Mouse (Mus musculus) heart, embryonic 14.5 days (tissue): ENCODE results near the gene Mgat4a. TPM values are rescaled to one million over a fixed set of nuclear protein-coding genes. Genes with fewer than 3 reads are reported as not detected.

Source experiments
- ATAC-seq: fragments of 200-750 bp; cut with Nextera tagmentation; 2 replicates; pipeline ENCODE4 v1.8.0; 2017; ENCODE audit warnings: low read depth, moderate TSS enrichment; ENCODE audit not compliant: insufficient number of reproducible peaks, insufficient read depth, low FRiP score
- H3K27ac ChIP-seq, 2 experiments: fragments of 200-500 bp in 1 of 2; fragments of 300-500 bp in 1 of 2; sonication (generic) in 1 of 2; replicated peaks in 1 of 2; 2 replicates each; pipeline ENCODE4 v1.5.1; 2012 to 2014; ENCODE audit warnings: low read depth in 2 of 2, low read length in 2 of 2, control low read depth in 1 of 2, mild to moderate bottlenecking in 1 of 2, mixed read lengths in 1 of 2; ENCODE audit not compliant: control insufficient read depth in 1 of 2, insufficient read depth in 1 of 2
- H3K27me3 ChIP-seq: fragments of 300-500 bp; sonication (generic); 2 replicates; pipeline ENCODE4 v1.6.1; 2014; ENCODE audit warnings: mild to moderate bottlenecking, low read length, control low read depth; ENCODE audit not compliant: control insufficient read depth, insufficient read depth
- H3K36me3 ChIP-seq: fragments of 300-500 bp; sonication (generic); 2 replicates; pipeline ENCODE4 v1.6.1; 2014; ENCODE audit warnings: mild to moderate bottlenecking, control low read depth, low read length, mixed read lengths; ENCODE audit not compliant: control insufficient read depth, insufficient read depth
- H3K4me1 ChIP-seq, 2 experiments: fragments of 200-500 bp in 1 of 2; fragments of 300-500 bp in 1 of 2; sonication (generic) in 1 of 2; 2 replicates each; pipeline ENCODE4 v1.6.1; 2012 to 2014; ENCODE audit warnings: low read length in 2 of 2, control low read depth in 1 of 2, mixed read lengths in 1 of 2; ENCODE audit not compliant: control insufficient read depth in 2 of 2, insufficient read depth in 2 of 2
- H3K4me2 ChIP-seq: fragments of 300-500 bp; sonication (generic); 2 replicates; pipeline ENCODE4 v1.6.1; 2014; ENCODE audit warnings: mild to moderate bottlenecking, low read length
- H3K4me3 ChIP-seq, 2 experiments: fragments of 200-500 bp in 1 of 2; fragments of 300-500 bp in 1 of 2; sonication (generic) in 1 of 2; 2 replicates each; pipeline ENCODE4 v1.5.1; 2012 to 2014; ENCODE audit warnings: low read length in 2 of 2, mild to moderate bottlenecking in 2 of 2, control low read depth in 1 of 2, low read depth in 1 of 2, moderate library complexity in 1 of 2; ENCODE audit not compliant: control insufficient read depth in 1 of 2, insufficient read depth in 1 of 2
- H3K9ac ChIP-seq: fragments of 300-500 bp; sonication (generic); 2 replicates; pipeline ENCODE4 v1.6.1; 2014; ENCODE audit warnings: mild to moderate bottlenecking, low read length
- H3K9me3 ChIP-seq: fragments of 300-500 bp; sonication (generic); 2 replicates; pipeline ENCODE4 v1.6.1; 2016; ENCODE audit warnings: low read length, control low read depth; ENCODE audit not compliant: control insufficient read depth
- WGBS: fragments of 180-500 bp; shearing (Covaris S2); extraction: QIAGEN DNeasy Blood & Tissue Kit; methylation state at CpG from one replicate; pipeline ENCODE4 v1.1.7; 2014; 5-methylcytosine and 5-hydroxymethylcytosine counted together
- polyA plus RNA-seq: library from polyadenylated mRNA; unstranded; fragments of >200 nt; fragmentation: Nextera tagmentation; extraction: Ambion mirVana; gene quantifications from 2 replicates; pipeline ENCODE4 v1.2.1, GENCODE M21; 2014

Gene Mgat4a
- polyA plus RNA-seq, 1 experiment from 2014 or later: 5.8 TPM

DNA sequence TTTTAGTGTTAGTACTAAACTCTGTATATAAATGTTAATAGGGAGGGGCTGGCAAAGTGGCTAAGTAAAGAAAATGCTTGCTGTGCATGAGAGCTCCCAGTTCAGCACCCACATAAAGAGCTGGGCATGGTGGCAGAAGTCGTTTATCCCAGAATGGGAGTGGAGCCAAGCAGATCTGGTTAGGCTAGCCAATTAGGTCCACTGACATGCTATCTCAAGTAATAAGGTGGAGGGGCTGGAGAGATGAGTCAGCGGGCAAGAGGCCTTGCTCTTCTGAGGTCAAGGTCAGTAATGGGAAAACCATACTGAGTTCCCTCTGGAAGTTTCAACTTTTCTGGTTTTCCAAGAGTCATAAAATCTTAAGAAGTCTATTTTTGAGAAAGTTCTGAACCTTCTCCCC lies 111.9 kb downstream of the Mgat4a start:
- Histone ChIP-seq H3K4me3 (peak overlapping the region; percentile 61 to 97; a peak in 3 of 4 replicates), H3K9me3 (peaks cover 5% of the 10 kb centered on the region), H3K27me3 (no peaks in the 10 kb centered on the region), H3K27ac (peak overlapping the region in 1 of 2 experiments; percentile 63; a peak in 1 of 4 replicates), H3K4me2 (peak overlapping the region; percentile 77), H3K4me1 (peaks cover 5 to 17% of the 10 kb centered on the region in 2 experiments), H3K9ac (peak overlapping the region; percentile 95), H3K36me3 (peaks cover 64% of the 10 kb centered on the region)
- ATAC-seq: no peak
- WGBS: 24% methylated on average over 2 of the region's 2 CpGs

DNA sequence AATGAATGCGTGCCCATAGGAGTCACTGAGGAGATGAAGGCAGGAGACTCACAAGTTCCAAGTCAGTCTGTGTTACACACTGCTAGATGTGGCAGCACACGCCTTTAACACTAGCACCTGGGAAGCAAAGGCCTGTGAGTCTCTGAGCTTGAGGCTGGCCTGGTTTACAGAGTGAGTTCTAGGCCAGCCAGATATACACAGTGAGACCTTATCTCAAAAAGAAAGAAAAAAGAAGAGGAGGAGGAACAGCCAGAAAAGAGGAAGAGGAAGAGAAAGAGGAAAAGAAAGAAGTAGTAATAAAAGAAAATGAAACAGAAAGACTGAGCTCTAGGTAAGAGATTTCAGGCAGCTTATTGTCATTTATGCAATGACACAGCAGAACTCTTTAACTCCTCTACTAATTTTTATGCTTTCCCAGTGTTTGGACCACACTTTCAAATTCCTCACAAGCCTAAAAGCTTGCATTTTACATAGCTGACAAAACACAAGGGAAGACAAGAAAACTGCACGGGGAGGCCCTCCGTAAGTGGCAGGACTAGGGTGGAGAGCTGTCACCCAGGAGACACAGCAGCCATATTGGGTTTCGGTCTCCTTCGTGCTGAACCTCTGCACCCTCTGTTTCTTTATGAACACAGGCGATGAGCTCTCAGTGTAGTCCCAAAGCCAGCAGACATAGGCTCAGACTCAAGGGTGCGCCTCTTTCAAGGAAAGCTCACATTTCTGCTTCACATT lies 113.5 kb downstream of the Mgat4a start:
- 95% methylated on average over 8 of the region's 8 CpGs for WGBS
- Histone ChIP-seq H3K4me1 (peaks cover 5 to 17% of the 10 kb centered on the region in 2 experiments), H3K9me3 (peaks cover 7% of the 10 kb centered on the region), H3K36me3 (peaks cover 48% of the 10 kb centered on the region), H3K9ac (no peak overlapping the region), H3K27ac (no peak overlapping the region), H3K27me3 (no peaks in the 10 kb centered on the region), H3K4me3 (no peak overlapping the region), H3K4me2 (no peak overlapping the region)
- no peak for ATAC-seq

DNA sequence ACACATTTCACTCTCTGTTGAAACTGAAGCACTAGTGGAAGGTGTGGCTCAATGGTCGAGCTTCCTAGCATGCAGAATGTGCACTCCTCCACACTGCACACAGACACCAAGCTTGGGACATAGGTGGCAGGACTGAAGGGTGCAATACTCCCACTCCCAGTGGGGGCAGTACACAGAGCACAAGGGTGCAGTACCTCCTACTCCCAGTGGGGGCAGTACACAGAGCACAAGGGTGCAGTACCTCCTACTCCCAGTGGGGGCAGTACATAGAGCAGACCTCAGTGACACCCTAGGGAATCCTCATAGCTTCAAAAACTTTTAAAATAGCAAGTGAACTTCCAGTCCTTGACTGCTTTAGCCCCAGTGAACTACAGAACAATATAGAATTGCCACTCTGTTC lies 121.4 kb downstream of the Mgat4a start:
- H3K9ac ChIP-seq: no peak overlapping the region
- no peaks in the 10 kb centered on the region for H3K27me3 ChIP-seq
- H3K36me3 ChIP-seq: peaks cover 40% of the 10 kb centered on the region
- WGBS: 85% methylated on average over 1 of the region's 1 CpGs
- H3K4me2 ChIP-seq: no peak overlapping the region
- H3K4me3 ChIP-seq: no peak overlapping the region
- no peak for ATAC-seq
- peaks cover 7% of the 10 kb centered on the region for H3K9me3 ChIP-seq
- H3K27ac ChIP-seq: no peak overlapping the region
- no peaks in the 10 kb centered on the region for H3K4me1 ChIP-seq

- no peak overlapping the region for H3K4me3 ChIP-seq
- no peaks in the 10 kb centered on the region for H3K27me3 ChIP-seq
- H3K36me3 ChIP-seq: peaks cover 34% of the 10 kb centered on the region
- 89% methylated on average over 1 of the region's 1 CpGs for WGBS
- H3K9me3 ChIP-seq: no peaks in the 10 kb centered on the region
- H3K27ac ChIP-seq: no peak overlapping the region
- H3K9ac ChIP-seq: no peak overlapping the region
- no peak overlapping the region for H3K4me2 ChIP-seq
- ATAC-seq: no peak
- H3K4me1 ChIP-seq: no peaks in the 10 kb centered on the region
These were observed 125.4 kb downstream of the Mgat4a start for GRCm38 (mm10) chr1:37415394-37415793.

- Histone ChIP-seq H3K36me3 (no peaks in the 10 kb centered on the region; the same call in 1 of the 2 replicates), H3K27ac (no peak overlapping the region), H3K9ac (no peak overlapping the region), H3K27me3 (no peaks in the 10 kb centered on the region), H3K9me3 (no peaks in the 10 kb centered on the region), H3K4me3 (no peak overlapping the region), H3K4me2 (no peak overlapping the region), H3K4me1 (peaks cover 2 to 3% of the 10 kb centered on the region in 2 experiments; a peak in 2 of 4 replicates)
- no peak for ATAC-seq
These were observed 131.2 kb downstream of the Mgat4a start for GRCm38 (mm10) chr1:37409647-37410046.

- Histone ChIP-seq H3K27me3 (no peaks in the 10 kb centered on the region), H3K27ac (no peak overlapping the region), H3K36me3 (no peaks in the 10 kb centered on the region; the same call in 1 of the 2 replicates), H3K4me2 (no peak overlapping the region), H3K9ac (no peak overlapping the region), H3K4me3 (no peak overlapping the region), H3K4me1 (peaks cover 2 to 3% of the 10 kb centered on the region in 2 experiments; a peak in 2 of 4 replicates), H3K9me3 (no peaks in the 10 kb centered on the region)
- 74% methylated on average over 3 of the region's 3 CpGs for WGBS
- ATAC-seq: no peak
These were observed 132.1 kb downstream of the Mgat4a start for GRCm38 (mm10) chr1:37408678-37409077.

DNA sequence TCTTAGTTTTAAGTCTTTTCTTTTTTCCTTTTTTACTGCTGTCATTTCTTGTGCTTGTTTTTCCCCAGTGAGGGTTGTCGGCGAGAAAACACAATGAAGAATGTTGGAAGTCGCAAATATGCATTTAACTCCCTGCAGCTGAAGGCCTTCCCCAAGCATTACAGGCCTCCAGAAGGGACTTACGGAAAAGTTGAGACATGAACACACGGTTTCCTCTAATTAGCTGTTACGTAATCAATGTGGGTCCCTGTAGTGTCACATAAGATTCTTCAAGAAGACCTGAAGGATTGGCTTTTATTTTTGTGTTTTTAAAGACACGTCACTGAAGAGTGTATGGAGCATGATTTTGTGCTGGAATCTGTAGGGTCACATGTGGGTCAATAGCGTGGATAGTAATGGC lies 132.8 kb downstream of the Mgat4a start:
- WGBS: 81% methylated on average over 8 of the region's 8 CpGs
- no peaks in the 10 kb centered on the region for H3K9me3 ChIP-seq
- no peak overlapping the region for H3K4me2 ChIP-seq
- peaks cover 2 to 3% of the 10 kb centered on the region in 2 experiments; a peak in 2 of 4 replicates for H3K4me1 ChIP-seq
- no peak overlapping the region for H3K4me3 ChIP-seq
- no peak overlapping the region for H3K9ac ChIP-seq
- H3K36me3 ChIP-seq: no peaks in the 10 kb centered on the region; the same call in 1 of the 2 replicates
- no peak overlapping the region for H3K27ac ChIP-seq
- no peak for ATAC-seq
- no peaks in the 10 kb centered on the region for H3K27me3 ChIP-seq
